Mouse (Mus musculus) neural tube, embryonic 11.5 days (tissue): ENCODE results near the gene 2810408A11Rik. TPM values are rescaled to one million over a fixed set of nuclear protein-coding genes. Genes with fewer than 3 reads are reported as not detected.

Source experiments
- ATAC-seq: fragments of 200-750 bp; cut with Nextera tagmentation; 2 replicates; pipeline ENCODE4 v1.8.0; 2017; ENCODE audit warnings: moderate number of reproducible peaks, mild to moderate bottlenecking, moderate TSS enrichment, moderate library complexity; ENCODE audit not compliant: insufficient read depth, low FRiP score, low TSS enrichment
- DNase-seq: peaks from one replicate; pipeline ENCODE4 v3.0.0-alpha.2; 2015; ENCODE audit warnings: low spot score
- H3K27ac ChIP-seq: fragments of 300-500 bp; sonication (generic); 2 replicates; pipeline ENCODE4 v1.5.1; 2014; ENCODE audit warnings: low read depth, mild to moderate bottlenecking, low read length
- H3K27me3 ChIP-seq: fragments of 300-500 bp; sonication (generic); 2 replicates; pipeline ENCODE4 v1.6.1; 2014; ENCODE audit warnings: mild to moderate bottlenecking, low read length, mixed read lengths; ENCODE audit not compliant: control insufficient read depth, insufficient read depth
- H3K36me3 ChIP-seq: fragments of 300-500 bp; sonication (generic); 2 replicates; pipeline ENCODE4 v1.6.1; 2014; ENCODE audit warnings: mild to moderate bottlenecking, low read length, moderate library complexity, mixed read lengths; ENCODE audit not compliant: control insufficient read depth, insufficient read depth
- H3K4me1 ChIP-seq: fragments of 300-500 bp; sonication (generic); 2 replicates; pipeline ENCODE4 v1.6.1; 2014; ENCODE audit warnings: low read length, mixed read lengths; ENCODE audit not compliant: control insufficient read depth, insufficient read depth
- H3K4me2 ChIP-seq: fragments of 300-500 bp; sonication (generic); 2 replicates; pipeline ENCODE4 v1.6.1; 2014; ENCODE audit warnings: low read depth, mild to moderate bottlenecking, moderate library complexity
- H3K4me3 ChIP-seq: fragments of 300-500 bp; sonication (generic); 2 replicates; pipeline ENCODE4 v1.5.1; 2014; ENCODE audit warnings: low read depth, low read length
- H3K9ac ChIP-seq: fragments of 300-500 bp; sonication (generic); 2 replicates; pipeline ENCODE4 v1.6.1; 2014; ENCODE audit warnings: mild to moderate bottlenecking, low read length
- H3K9me3 ChIP-seq: fragments of 300-500 bp; sonication (generic); 2 replicates; pipeline ENCODE4 v1.6.1; 2016; ENCODE audit warnings: low read length; ENCODE audit not compliant: control insufficient read depth
- WGBS: fragments of 180-500 bp; shearing (Covaris S2); extraction: QIAGEN DNeasy Blood & Tissue Kit; methylation state at CpG from one replicate; pipeline ENCODE4 v1.1.7; 2014; 5-methylcytosine and 5-hydroxymethylcytosine counted together
- polyA plus RNA-seq: library from polyadenylated mRNA; unstranded; fragments of >200 nt; fragmentation: Nextera tagmentation; extraction: Ambion mirVana; gene quantifications from 2 replicates; pipeline ENCODE4 v1.2.1, GENCODE M21; 2014

2810408A11Rik gene
- polyA plus RNA-seq, 1 experiment from 2014 or later, result 15.1 TPM

GRCm38 (mm10) chr11:69922796-69923195, 22.0 kb upstream of the 2810408A11Rik start:
- Histone ChIP-seq H3K4me2 (no peak overlapping the region; the same call in 1 of the 2 replicates), H3K9me3 (no peaks in the 10 kb centered on the region), H3K4me3 (no peak overlapping the region), H3K27me3 (no peaks in the 10 kb centered on the region), H3K27ac (no peak overlapping the region), H3K9ac (peak overlapping the region; percentile 11; the same call in 1 of the 2 replicates), H3K36me3 (peaks cover 6% of the 10 kb centered on the region), H3K4me1 (peaks cover 9% of the 10 kb centered on the region)
- 77% methylated on average over 3 of the region's 3 CpGs for WGBS
- DNase-seq (no peak), ATAC-seq (no peak)

DNA sequence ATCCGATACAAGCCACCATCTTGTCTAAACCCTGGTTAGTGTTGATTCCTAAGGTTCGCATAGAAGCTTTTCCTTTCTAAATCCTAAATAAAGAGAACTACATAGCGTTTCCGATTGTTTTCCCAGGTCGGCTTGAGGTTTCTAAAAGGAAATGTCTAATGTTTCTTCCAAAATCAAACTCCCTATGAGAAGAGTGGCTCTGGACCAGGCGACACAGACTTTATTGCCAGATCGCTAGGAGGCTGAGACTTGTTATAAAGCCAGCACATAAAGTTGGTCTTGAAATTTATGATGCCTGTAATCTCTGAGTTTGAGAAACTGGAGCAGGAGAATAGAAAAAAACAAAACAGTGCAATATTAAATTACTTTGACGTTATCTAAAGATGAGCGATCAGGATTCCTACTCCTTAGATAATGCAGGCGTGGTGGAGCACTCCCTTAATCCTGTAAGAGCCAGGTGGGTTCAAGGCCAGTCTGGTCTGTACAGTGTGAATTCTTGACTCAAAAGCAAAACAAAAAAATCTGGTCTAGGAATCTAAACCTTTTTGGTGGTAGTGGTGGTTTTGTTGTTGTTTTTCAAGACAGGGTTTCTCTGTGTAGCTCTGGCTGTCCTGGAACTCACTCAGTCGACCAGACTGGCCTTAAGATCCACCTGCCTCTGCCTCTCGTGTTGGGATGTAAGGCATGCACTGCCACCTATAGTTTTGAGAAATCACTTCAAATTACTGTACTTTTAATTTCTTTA, 21.4 kb upstream of the 2810408A11Rik start:
- DNase-seq (no peak), ATAC-seq (no peak)
- Histone ChIP-seq H3K27ac (peak overlapping the region; percentile 77), H3K9ac (peak overlapping the region; percentile 59), H3K4me1 (peaks cover 9% of the 10 kb centered on the region), H3K9me3 (no peaks in the 10 kb centered on the region), H3K36me3 (peaks cover 12% of the 10 kb centered on the region), H3K4me2 (peak overlapping the region; percentile 55), H3K4me3 (peak overlapping the region; percentile 96), H3K27me3 (no peaks in the 10 kb centered on the region)
- 6% methylated on average over 12 of the region's 12 CpGs for WGBS

GRCm38 (mm10) chr11:69921114-69922011, 20.6 kb upstream of the 2810408A11Rik start, which contains the start of gene Eif5a:
Eif5a (minus strand) TSS chr11:69921958.
- H3K9me3 ChIP-seq, result no peaks in the 10 kb centered on the region
- H3K4me1 ChIP-seq, result peaks cover 9% of the 10 kb centered on the region
- H3K36me3 ChIP-seq, result peaks cover 15% of the 10 kb centered on the region
- DNase-seq (peak; percentile 100), ATAC-seq (peak; percentile 92)
- H3K4me2 ChIP-seq, result peak within 1 kb of the TSS; percentile 98
- peak within 1 kb of the TSS; percentile 88 for H3K27ac ChIP-seq
- no peaks in the 10 kb centered on the region for H3K27me3 ChIP-seq
- peak within 1 kb of the TSS; percentile 96 for H3K4me3 ChIP-seq
- WGBS, result under 1% methylated on average over 70 of the region's 78 CpGs
- H3K9ac ChIP-seq, result peak within 1 kb of the TSS; percentile 91

DNA sequence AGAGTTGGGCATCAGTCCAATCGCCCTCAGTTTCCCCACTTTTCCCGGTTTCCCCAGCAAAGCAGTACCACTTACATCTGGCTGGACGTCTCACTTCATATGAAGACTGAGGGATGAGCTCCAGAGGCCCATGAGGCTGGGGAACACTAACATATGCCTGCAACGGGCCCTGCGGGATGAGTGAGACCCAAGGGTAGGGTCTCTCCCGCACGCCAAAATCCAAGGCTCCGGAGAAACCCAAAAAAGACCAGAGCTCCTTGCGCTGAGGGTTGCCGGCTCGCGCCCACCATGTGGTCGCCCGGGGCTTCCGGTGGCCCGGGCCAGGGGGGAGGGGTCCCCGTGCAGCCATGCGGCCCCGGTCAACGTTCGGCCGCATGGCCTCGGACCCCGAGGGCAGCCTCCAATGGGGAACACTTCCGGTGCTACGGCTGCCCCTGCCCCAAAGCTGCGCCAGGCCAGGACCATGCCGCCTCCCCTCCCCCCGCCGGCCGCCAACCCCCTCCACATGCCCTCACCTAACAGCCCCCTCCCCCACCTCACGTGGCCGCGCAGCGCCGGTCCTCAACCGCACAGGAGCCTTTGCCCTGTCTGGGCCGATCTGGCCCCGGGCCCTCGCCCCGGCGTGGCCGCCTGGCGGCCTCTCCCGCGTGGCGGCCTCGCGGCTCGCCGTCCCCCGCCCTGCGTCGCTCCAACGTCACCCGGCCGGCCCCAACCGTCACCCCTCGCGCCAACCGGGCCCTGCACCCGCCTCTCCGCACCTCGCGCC, 19.7 kb upstream of the 2810408A11Rik start:
- ATAC-seq, result peak; percentile 32
- no peaks in the 10 kb centered on the region for H3K27me3 ChIP-seq
- H3K4me1 ChIP-seq, result peaks cover 15% of the 10 kb centered on the region
- peak overlapping the region; percentile 96 for H3K4me3 ChIP-seq
- WGBS, result 1% methylated on average over 55 of the region's 65 CpGs
- peaks cover 21% of the 10 kb centered on the region for H3K36me3 ChIP-seq
- H3K27ac ChIP-seq, result peak overlapping the region; percentile 88
- peak; percentile 54 for DNase-seq
- peak overlapping the region; percentile 98 for H3K4me2 ChIP-seq
- no peaks in the 10 kb centered on the region for H3K9me3 ChIP-seq
- peak overlapping the region; percentile 91 for H3K9ac ChIP-seq

DNA sequence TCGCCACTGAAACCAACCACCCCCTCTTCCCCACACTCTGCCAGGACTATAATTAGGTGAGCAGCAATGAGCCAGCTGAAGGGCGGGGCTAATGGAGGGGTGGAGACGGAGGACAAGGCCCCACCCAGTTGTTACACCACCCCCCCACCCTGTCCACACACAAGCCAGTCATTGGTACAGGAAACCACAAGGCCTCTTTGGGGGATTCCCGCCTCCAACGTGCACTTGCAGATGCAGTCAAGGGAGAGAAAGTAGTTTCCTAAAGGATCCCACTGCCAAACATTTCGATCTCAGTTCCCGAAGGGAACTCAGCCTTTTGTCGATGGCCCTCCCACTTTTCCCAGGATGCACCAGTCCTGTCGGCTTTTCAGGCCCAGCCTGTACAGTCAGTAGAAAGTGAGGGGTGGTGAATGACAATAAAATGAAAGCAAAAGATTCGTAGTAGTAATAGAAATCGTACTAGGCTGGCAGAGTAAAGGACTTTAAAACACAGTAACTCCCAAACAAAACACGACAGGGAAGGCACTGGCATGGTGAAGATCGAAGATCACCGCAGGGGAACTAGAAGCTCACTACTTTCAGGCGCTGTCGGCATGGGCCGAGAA, 19.0 kb upstream of the 2810408A11Rik start:
- peak overlapping the region; percentile 91 for H3K9ac ChIP-seq
- H3K4me3 ChIP-seq, result peak overlapping the region; percentile 96
- peak; percentile 70 for DNase-seq
- H3K27ac ChIP-seq, result peak overlapping the region; percentile 88
- no peak for ATAC-seq
- under 1% methylated on average over 17 of the region's 17 CpGs for WGBS
- H3K4me2 ChIP-seq, result peak overlapping the region; percentile 98
- H3K36me3 ChIP-seq, result peaks cover 21% of the 10 kb centered on the region
- H3K9me3 ChIP-seq, result no peaks in the 10 kb centered on the region
- no peaks in the 10 kb centered on the region for H3K27me3 ChIP-seq
- peaks cover 19% of the 10 kb centered on the region for H3K4me1 ChIP-seq

GRCm38 (mm10) chr11:69919053-69919452, 18.3 kb upstream of the 2810408A11Rik start:
- Histone ChIP-seq H3K4me2 (peak overlapping the region; percentile 98), H3K9me3 (no peaks in the 10 kb centered on the region), H3K36me3 (peaks cover 21% of the 10 kb centered on the region), H3K4me3 (peak overlapping the region; percentile 96), H3K9ac (no peak overlapping the region), H3K4me1 (peaks cover 24% of the 10 kb centered on the region), H3K27me3 (no peaks in the 10 kb centered on the region), H3K27ac (no peak overlapping the region)
- no peak for DNase-seq
- WGBS, result 81% methylated on average over 9 of the region's 9 CpGs
- ATAC-seq, result no peak

GRCm38 (mm10) chr11:69918118-69918517, 17.3 kb upstream of the 2810408A11Rik start:
- Histone ChIP-seq H3K9ac (no peak overlapping the region), H3K4me2 (no peak overlapping the region), H3K4me1 (peaks cover 29% of the 10 kb centered on the region), H3K9me3 (no peaks in the 10 kb centered on the region), H3K4me3 (no peak overlapping the region), H3K36me3 (peaks cover 23% of the 10 kb centered on the region), H3K27me3 (no peaks in the 10 kb centered on the region), H3K27ac (no peak overlapping the region)
- DNase-seq, result no peak
- WGBS, result 83% methylated on average over 5 of the region's 5 CpGs
- ATAC-seq, result no peak
